Mouse (Mus musculus) G1E (cell line): ENCODE measurements around the gene Frmd5. TPM values are rescaled to one million over a fixed set of nuclear protein-coding genes. Genes with fewer than 3 reads are reported as not detected.
A peak's percentile ranks its signal among the peaks of the same experiment; 100 is the strongest.

Experiments used
- ATAC-seq: 2 replicates; pipeline ENCODE4 v1.8.0; 2016; ENCODE audit warnings: mild to moderate bottlenecking; ENCODE audit not compliant: insufficient number of reproducible peaks, poor library complexity, low FRiP score, severe bottlenecking; ENCODE audit errors: extremely low read depth
- DNase-seq: peaks from one replicate; pipeline ENCODE4 v3.0.0; 2012; ENCODE audit warnings: low spot score
- H3K27me3 ChIP-seq: 2 replicates; pipeline ENCODE4 v1.6.1; 2012; ENCODE audit warnings: mild to moderate bottlenecking, low read length, inconsistent platforms; ENCODE audit not compliant: insufficient read depth
- H3K36me3 ChIP-seq: replicated peaks from 2 replicates; pipeline ENCODE3; 2012; ENCODE audit warnings: mild to moderate bottlenecking, inconsistent platforms
- H3K4me1 ChIP-seq: 2 replicates; pipeline ENCODE4 v1.6.1; 2012; ENCODE audit warnings: low read depth, low read length, inconsistent platforms, mixed read lengths; ENCODE audit not compliant: insufficient read depth
- H3K4me3 ChIP-seq: 2 replicates; pipeline ENCODE4 v1.5.1; 2012; ENCODE audit warnings: low read depth, mild to moderate bottlenecking, inconsistent platforms, low read length, moderate library complexity, mixed read lengths
- H3K9me3 ChIP-seq: replicated peaks from 2 replicates; pipeline ENCODE4 v1.6.1; 2012; ENCODE audit warnings: inconsistent platforms
- CTCF ChIP-seq: IDR thresholded peaks from 2 replicates; pipeline ENCODE4 v1.5.1; 2012; ENCODE audit warnings: low read depth, low read length, inconsistent platforms, mixed read lengths
- GATA1 ChIP-seq: IDR thresholded peaks from 2 replicates; pipeline ENCODE4 v1.6.1; 2012; ENCODE audit warnings: borderline replicate concordance, low read length, inconsistent platforms, mixed read lengths
- GATA2 ChIP-seq: IDR thresholded peaks from 2 replicates; pipeline ENCODE4 v1.6.1; 2012; ENCODE audit warnings: low read depth, low read length, inconsistent platforms, borderline replicate concordance
- POLR2AphosphoS5 ChIP-seq: IDR thresholded peaks from 2 replicates; pipeline ENCODE4 v1.6.1; 2012; ENCODE audit warnings: low read depth, low read length, inconsistent platforms; ENCODE audit not compliant: insufficient replicate concordance
- TAL1 ChIP-seq: conservative IDR thresholded peaks from 2 replicates; pipeline ENCODE4 v1.6.1; 2012; ENCODE audit warnings: low read depth, low read length, inconsistent platforms, mixed read lengths
- polyA plus RNA-seq: library from polyadenylated mRNA; stranded (reverse); fragments of >175 nt; gene quantifications from 2 replicates; pipeline ENCODE4 v1.2.3, GENCODE M21; 2012
- total RNA-seq, 2 experiments: library from RNA; stranded (forward) in 1 of 2; stranded (reverse) in 1 of 2; fragments of 200-1000 nt in 1 of 2; fragments of >200 nt in 1 of 2; fragmentation: Nextera tagmentation in 1 of 2; gene quantifications; 2 replicates each; pipeline ENCODE4 v1.2.3; 2014 to 2017

Frmd5 gene
- total and polyA plus RNA-seq, 3 experiments: 12.8 to 79.4 (median 20.6) TPM

DNA sequence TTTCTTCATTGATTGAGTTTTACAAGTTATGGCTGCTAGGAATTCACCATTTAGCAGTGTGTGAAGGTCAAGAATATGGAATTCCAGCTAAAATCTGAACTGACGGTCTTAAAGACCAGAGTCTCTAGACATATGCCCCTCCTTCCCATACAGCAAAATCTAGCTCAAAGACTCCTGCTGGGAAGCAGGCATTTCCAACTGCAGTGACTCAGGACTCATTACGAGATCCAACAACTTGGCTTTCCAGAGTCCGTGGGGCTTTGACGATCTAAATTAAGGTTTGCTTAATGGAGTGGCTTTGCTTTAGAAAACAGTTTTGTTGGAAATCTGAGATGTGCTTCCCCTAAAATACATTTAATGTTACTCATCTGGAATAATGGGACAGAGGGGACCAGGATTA, 204.5 kb downstream of the Frmd5 start:
- no peak for TF ChIP-seq GATA1
- TF ChIP-seq POLR2AphosphoS5: no peak
- no peak for TF ChIP-seq TAL1
- no peak for TF ChIP-seq CTCF
- no peak for TF ChIP-seq GATA2
- DNase-seq: no peak
- Histone ChIP-seq H3K4me3 (no peak overlapping the region), H3K27me3 (peaks cover 3% of the 10 kb centered on the region; the same call in 1 of the 2 replicates), H3K9me3 (no peaks in the 10 kb centered on the region), H3K4me1 (0 out of 2 replicates have a peak, but pooled peaks cover 4% of the 10 kb centered on the region), H3K36me3 (no peaks in the 10 kb centered on the region)
- ATAC-seq: no peak

DNA sequence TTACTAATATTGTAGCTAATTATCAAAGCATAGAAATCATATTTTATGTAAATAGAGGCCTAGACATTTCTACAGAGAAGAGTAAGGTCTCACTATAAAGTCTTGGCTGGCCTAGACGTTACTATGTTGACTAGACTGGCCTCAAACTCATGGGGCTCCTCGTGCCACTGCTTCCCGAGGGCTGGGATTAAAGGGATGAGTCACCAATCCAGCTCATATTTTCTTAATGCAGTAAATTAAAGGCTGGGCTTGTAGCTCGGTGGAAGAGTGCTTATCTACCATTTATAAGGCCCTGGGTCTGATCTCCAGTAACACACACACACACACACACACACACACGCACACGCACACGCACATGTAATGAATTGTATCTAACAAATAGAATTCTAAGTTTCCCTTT, 205.3 kb downstream of the Frmd5 start:
- Histone ChIP-seq H3K27me3 (peaks cover 7% of the 10 kb centered on the region), H3K4me1 (peaks cover 2% of the 10 kb centered on the region; the same call in 1 of the 2 replicates), H3K9me3 (no peaks in the 10 kb centered on the region), H3K36me3 (no peaks in the 10 kb centered on the region), H3K4me3 (no peak overlapping the region)
- ATAC-seq (no peak), DNase-seq (no peak)
- TF ChIP-seq CTCF (no peak), GATA2 (no peak), GATA1 (no peak), POLR2AphosphoS5 (no peak), TAL1 (no peak)

DNA sequence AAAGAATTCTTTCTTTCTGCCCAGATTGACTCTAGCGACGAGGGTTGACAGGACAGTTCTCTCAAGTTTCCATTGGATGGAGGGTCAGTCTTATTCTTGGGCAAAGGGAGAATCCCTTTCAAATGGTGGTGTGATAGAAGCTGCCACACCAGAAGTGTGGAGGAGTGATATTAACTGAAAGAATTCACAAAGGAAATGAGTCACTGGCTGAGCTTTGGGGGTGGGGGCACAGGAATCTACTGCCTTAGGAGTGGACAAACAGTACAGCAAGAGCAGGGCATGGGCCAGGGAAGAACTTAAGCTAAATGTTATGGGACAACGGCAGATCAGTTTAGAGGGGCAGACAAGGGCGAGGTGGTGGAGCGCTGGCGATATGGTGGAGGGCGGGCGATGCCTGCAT, 206.2 kb downstream of the Frmd5 start:
- H3K4me3 ChIP-seq: no peak overlapping the region
- peaks cover 7% of the 10 kb centered on the region for H3K4me1 ChIP-seq
- no peak for ATAC-seq
- H3K36me3 ChIP-seq: no peaks in the 10 kb centered on the region
- H3K27me3 ChIP-seq: peaks cover 9% of the 10 kb centered on the region
- DNase-seq: no peak
- TF ChIP-seq TAL1 (no peak), GATA2 (no peak), CTCF (no peak), POLR2AphosphoS5 (no peak), GATA1 (no peak)
- no peaks in the 10 kb centered on the region for H3K9me3 ChIP-seq

DNA sequence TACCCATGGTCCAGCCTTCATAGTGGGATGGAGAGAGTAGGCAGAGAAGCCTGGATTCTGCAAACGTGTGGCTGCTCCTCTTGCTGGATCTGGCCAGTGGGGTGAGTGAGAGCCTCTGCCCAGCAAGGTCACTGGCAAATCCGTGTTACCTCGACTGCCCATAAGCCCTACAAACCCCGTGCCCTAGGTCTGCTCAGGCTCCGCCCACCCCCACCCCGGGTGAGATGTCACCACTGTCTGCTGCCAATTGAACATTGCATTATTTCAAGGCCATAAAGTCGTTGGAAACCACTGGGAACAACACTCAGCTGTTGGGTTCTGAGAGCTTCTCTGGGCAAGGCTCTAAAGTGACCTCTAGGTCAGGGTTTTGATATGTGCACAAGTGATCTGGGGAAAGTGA, 208.6 kb downstream of the Frmd5 start:
- no peak for DNase-seq
- Histone ChIP-seq H3K27me3 (peaks cover 5% of the 10 kb centered on the region), H3K4me1 (peaks cover 31% of the 10 kb centered on the region), H3K36me3 (no peaks in the 10 kb centered on the region), H3K9me3 (no peaks in the 10 kb centered on the region), H3K4me3 (no peak overlapping the region)
- no peak for ATAC-seq
- TF ChIP-seq GATA2 (no peak), GATA1 (no peak), CTCF (no peak), POLR2AphosphoS5 (no peak), TAL1 (no peak)

DNA sequence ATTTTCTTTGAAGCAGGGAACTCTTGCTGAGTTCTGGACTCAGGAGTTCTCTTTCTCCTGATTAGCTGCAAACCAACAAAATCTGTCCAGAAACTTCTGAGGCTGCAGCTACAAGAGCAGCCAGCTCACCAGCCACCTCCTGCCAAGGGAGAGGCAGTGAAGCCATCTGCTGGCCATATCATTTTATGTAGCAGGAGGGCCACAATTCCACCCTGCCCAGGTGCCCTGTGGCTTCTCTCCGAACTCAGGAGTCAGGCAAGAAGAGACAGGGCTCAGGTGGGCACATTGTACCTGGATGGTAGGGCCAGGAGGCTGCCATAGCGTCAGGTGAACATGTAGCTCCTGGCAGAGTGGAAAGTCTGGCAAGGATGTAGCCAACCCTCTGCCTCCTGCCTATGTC, 210.3 kb downstream of the Frmd5 start:
- no peak overlapping the region for H3K4me3 ChIP-seq
- peaks cover 8% of the 10 kb centered on the region for H3K27me3 ChIP-seq
- H3K9me3 ChIP-seq: no peaks in the 10 kb centered on the region
- TF ChIP-seq CTCF (no peak), POLR2AphosphoS5 (no peak), TAL1 (no peak), GATA2 (no peak), GATA1 (no peak)
- H3K4me1 ChIP-seq: peaks cover 38% of the 10 kb centered on the region
- no peaks in the 10 kb centered on the region for H3K36me3 ChIP-seq
- no peak for DNase-seq
- no peak for ATAC-seq

DNA sequence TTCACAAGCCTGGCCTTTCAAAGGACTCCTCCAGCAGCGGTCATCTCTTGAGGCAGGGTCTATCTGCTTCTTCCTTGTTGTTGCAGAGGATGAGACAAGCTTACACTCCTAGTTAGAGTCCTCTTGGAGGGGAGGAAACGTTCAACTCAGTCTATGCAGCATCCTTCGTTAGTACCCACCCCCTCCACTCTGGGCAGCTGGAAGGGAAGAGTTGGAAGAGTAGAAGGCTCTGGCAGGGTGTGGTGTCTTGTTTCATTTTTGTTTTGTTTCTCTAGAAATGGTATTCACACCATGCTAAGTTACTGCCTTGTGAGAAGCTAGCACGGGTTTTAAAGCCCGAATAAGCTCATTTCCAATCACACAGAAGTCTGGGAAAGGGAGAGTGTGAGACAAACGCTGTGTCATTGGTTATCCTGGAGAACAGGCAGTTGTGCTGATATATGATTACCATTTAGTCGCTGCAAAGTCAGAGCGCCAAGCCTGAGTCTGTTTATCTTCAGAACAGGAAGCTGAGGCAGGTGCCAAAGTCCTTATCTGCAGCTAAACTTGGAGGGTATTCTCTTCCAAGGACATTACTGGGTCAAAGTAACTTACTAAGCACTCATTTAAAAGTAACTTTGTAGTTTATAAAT, 212.1 kb downstream of the Frmd5 start:
- H3K9me3 ChIP-seq: no peaks in the 10 kb centered on the region
- H3K4me1 ChIP-seq: peaks cover 54% of the 10 kb centered on the region
- DNase-seq (peak; percentile 57), ATAC-seq (peak; percentile 91)
- H3K36me3 ChIP-seq: peaks cover 4% of the 10 kb centered on the region
- no peak for TF ChIP-seq CTCF
- TF ChIP-seq POLR2AphosphoS5: no peak
- TF ChIP-seq TAL1: peak; percentile 91
- no peak for TF ChIP-seq GATA2
- no peak for TF ChIP-seq GATA1
- peak overlapping the region; percentile 57; the same call in 1 of the 2 replicates for H3K4me3 ChIP-seq
- H3K27me3 ChIP-seq: peaks cover 16% of the 10 kb centered on the region
